Mouse (Mus musculus): ENCODE data around the gene Armc10.
A peak's percentile ranks its signal among the peaks of the same experiment; 100 is the strongest.

GRCm38 (mm10) chr5:21640961-21641360 lies 4.7 kb upstream of the Armc10 start:
- TF ChIP-seq CTCF (IDR thresholded peaks at IDR 0.05; ENCODE audit: borderline replicate concordance, insufficient read depth, low read depth, low read length) (peak; percentile 62; the same call in 1 of the 2 replicates), POLR2A (IDR thresholded peaks at IDR 0.05; ENCODE audit: borderline replicate concordance, insufficient read depth, low read length) (no peak)

Data from cerebellum, adult 2 months (tissue).